Mouse (Mus musculus): ENCODE measurements at regions not wholly inside any gene's neighbourhood (a gene's known extent, or its start where the extent isn't known, plus 50 kb on each side); places are given as distances from the start of the nearest gene placed in this dataset.
A peak's percentile ranks its signal among the peaks of the same experiment; 100 is the strongest.
"Not testable (repeated sequence)": the region's sequence is repeated elsewhere in the genome, so short reads cannot be mapped to it uniquely, and the experiment has no call there.

DNA sequence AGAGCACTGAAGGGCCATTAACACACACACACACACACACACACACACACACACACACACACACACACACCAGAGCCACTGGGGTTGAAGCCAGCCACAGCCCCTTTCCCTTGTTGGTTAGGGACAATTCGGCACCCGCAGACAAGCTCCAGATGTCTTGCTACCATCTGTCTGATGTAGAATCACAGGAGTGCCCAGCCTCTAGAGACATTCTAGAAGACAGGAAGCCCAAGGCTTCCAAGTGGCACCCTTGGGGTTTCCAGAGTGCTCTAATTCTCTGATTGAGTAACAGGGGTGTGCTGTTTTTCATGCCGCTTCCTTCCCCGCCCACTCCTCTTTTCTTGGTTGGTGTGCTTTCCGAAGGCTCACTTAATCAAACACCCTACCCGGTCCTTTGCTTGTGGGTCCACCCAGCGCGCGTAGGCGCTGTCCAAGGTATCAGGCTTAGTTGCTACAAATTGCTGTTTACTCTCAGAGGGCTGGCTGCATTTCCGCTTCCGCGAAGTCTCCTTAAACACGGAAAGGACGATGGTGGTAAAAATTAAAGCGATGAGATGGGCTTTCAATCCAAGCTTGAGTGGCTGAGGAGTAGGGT lies 59.5 kb upstream of the Zbtb18 start:
- peak; percentile 1 for DNase-seq (ENCODE audit: low spot score)

DNA sequence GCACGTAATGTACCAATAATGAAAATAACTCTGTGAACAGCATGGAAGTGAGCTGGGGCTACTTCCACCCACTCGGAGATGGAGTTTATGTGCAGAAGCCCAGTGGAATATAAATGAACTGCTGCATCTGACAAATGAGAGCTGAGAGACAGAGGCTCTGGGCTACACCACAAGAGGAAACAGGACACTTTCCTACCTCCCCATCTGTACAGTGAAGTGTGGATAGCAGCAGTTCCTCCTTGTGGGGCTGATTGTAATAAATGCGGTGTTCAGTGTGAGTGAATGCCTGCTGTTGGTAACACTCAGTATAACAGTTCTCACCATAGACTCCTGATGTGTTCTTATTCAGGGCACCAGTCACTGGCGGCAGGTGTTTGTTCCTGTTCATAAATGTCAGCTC lies 60.0 kb upstream of the Zbtb18 start:
- no peak for DNase-seq (ENCODE audit: low spot score)

DNA sequence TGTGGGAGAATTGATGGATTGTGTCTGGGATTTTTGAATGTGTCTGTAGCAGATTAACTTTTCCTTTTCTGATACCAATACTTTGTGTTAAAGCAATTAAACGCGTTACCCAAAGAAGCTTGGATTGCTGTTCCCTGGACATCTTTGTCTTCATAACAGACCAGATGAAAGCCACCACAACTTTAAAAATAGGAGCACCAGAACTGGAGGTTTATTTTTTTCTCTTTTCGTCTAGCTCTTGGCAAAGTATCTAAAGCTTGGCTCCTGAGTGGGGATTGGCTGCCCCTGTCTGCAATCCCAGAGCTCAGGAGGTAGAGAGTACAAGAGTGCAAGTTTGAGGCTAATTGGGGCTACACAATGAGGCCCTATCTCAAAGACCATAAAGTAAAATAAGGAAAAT lies 64.0 kb upstream of the Zbtb18 start:
- DNase-seq (ENCODE audit: low spot score) = no peak

DNA sequence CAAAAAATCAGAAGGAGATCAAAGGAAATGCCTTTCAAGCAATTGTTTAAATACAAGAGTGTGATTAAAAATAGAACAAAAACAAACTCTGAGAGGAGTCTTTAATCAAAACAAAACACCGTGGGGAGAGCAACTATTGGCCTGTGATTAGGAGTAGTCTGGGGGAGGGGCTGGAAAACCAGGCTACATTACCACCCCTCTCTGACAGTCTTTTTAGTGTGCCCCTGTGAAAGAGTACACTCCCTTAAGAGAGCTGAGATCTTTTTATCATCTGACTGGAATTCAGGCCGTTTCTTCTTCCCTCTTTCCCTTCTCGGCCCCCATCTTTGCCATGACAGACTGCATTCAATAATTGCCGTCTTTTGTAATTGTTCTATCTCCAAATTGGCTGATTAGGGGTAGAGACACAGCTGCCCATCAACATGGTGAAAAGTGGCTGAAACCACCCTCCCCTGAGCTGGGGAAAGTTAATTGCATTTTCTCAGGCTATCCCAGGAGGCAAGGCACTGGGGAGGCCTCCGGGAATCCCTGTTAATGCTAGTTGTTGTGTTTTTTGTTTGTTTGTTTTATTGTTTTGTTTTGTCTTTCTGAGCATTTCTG lies 68.8 kb upstream of the Zbtb18 start:
- DNase-seq (ENCODE audit: low spot score) = no peak

DNA sequence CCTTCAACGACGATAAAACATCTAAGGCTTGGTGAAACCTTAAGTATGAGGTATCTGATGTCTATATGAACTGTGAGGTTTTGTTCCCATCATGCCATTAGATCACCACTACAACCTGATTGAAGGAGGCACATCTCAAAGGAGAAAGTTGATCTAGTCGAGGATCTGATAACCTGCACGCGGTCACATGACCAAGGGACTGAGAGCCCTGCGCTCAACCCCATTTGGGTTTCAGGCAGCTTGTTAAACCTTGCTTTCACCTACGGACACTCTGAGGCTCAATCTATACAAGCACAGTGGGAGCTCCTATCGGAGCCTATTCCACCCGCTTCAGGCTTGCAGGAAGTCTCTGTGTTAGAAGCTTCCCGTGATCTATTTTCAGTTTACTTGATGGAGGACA lies 70.1 kb upstream of the Zbtb18 start:
- no peak for DNase-seq (ENCODE audit: low spot score)

DNA sequence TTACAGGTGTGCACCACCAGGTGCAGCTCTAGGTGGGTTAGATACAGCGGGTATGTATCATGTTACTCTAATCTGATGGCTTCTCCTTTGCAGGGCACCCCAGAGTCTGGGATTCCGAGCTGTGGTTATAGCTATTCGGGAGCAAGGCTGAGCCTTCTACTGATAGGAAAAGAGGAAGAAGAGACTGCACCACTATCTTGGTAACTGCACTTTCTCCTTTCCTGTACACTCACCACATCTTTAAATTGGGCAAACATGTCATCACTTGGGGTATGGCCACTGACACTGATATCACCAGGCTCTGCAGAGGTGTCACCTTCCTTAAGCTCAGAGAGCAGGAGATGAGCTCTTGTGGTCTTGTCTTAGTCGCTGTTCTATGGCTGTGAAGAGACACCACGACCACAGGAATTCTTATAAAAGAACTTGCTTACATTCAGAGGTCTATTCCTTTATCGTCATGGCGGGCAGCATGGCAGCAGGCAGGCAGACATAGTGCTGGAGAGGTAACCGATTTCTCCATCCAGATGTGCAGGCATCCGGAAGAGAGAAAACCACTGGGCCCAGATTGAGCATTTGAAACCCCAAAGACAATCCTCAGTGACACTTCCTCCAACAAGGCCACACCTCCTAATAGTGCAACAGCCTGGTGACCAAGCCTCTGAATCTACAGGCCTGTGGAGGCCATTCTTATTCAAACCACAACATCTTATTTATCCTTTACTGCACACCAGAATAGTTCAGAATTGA lies 74.1 kb upstream of the Zbtb18 start:
- DNase-seq (ENCODE audit: low spot score) = no peak

DNA sequence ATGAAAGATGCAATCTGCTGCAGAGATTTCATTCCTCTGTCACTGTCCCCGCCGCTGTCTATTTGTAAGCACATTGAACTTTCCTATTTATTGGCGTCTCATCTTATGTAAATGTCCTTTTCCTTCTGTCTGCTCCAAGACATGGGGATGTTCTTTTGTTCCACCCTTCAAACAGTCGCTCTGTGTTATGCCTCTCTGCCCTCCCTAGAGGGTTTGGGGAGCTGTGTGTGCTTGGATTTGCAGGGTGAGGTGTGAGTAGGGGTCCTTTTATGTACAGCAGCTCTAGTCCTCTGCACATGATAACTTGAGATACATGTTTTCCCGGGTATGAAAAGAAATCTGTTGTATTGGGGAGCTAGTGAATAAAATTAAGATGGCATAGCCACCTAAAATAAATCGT lies 75.2 kb upstream of the Zbtb18 start:
- DNase-seq (ENCODE audit: low spot score) = no peak

DNA sequence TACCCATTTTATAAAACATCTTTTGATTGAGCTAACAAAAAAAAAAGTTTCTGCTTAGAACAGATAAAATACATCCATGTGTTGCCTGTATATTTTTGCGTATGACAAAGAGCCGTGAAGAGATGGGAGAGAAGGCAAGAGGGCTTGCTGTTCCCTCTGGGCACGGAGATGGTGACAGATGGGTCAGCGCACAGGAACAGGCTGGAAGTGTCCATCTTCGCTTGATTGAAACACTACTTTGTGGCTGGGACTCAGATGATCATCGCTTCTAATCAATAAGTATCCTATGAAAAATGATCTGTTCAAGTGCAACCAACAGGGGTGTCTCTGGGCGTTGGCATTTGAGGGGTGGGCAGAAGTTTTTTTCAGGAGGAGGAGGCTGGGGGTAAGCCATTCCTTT lies 75.7 kb upstream of the Zbtb18 start:
- DNase-seq (ENCODE audit: low spot score) = no peak

DNA sequence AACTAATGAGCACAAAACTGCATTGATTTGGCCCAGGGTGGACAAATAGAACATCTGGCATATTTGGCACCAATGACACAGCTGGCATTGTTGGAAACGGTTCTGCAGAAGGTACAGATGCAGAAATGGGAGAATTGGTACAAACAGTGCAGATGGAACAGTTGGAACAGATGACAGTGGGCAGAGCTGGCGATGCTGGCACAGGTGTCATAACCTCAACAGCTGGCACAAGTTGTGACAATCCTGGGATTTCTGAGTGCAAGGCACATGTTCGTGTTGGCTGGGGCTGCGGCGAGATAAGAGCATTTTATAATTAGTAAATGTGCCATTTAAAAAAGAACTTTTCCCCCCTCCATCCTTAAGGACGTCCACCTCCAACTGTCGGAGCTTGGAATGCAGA lies 77.8 kb upstream of the Zbtb18 start:
- DNase-seq (ENCODE audit: low spot score) = no peak

DNA sequence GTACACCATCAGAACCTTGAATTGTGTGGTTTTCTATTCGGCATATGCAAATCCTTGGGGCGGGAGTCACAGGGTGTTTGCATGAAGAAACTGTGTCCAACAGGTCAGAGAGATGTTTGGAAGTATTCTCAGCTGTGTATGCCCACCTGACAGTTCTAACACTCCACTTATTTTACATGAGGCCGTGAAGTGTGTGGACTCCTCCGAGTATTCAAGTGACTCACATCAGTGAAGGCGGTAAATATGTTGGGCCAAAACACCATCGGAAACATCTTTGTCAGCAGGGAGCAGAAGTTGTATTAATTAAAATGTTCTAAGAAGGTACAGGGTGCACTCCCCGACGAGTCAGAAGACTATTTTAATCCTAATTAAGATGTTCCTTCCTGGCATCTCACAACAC lies 79.8 kb upstream of the Zbtb18 start:
- DNase-seq (ENCODE audit: low spot score) = no peak

DNA sequence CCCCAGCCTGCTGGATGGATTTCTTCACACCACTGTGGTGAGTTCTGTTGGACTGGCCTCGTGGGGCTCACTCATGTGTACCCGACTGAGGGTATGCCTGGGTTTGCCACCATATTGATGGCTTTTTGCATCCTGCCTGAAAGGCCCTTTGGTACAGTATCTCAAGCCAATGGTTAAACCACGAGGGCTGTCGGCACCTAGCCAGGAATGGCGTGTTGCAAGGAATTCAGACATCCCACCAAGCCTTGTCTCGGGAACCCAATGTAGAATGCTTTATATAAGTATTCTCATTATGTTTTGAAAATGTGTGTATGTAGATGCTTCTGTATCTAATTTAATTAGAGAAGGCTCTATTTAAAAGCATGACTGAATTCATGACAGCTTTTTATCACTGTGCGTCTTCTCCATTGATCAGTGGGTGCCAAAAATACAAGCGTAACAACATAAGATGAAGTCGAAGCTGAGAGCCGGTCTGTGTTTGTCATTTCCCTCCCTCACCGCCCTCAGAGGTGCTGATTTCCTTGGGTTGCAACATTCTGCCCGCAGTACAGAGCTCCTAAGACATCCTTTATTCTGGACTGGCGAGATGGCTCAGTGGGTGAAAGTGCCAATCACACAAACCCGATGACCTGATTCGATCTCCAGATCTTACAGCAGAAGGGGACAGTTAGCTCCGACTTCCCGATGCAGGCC lies 90.5 kb upstream of the Akt3 start:
- no peak for DNase-seq (ENCODE audit: low spot score)

DNA sequence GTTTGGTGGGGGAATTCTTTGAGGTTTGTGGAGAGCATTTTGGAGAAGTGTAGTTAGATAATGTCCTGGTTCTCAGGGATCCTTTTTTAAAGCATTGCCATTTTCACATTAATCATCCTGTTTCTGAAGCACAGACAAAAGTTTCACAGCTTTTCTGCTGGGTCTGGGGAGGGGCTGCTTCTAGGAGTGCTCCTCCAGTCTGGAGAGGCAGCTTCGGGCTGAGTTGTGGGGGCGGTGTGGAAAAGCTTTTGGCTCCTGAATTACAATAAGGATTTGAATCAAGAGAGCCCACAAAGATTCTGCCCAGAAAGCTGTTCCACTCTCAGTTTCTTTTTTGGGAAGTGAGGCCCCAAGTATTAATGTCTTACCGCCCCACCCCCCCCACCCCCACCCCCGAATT lies 89.2 kb upstream of the Akt3 start:
- no peak for DNase-seq (ENCODE audit: low spot score)

DNA sequence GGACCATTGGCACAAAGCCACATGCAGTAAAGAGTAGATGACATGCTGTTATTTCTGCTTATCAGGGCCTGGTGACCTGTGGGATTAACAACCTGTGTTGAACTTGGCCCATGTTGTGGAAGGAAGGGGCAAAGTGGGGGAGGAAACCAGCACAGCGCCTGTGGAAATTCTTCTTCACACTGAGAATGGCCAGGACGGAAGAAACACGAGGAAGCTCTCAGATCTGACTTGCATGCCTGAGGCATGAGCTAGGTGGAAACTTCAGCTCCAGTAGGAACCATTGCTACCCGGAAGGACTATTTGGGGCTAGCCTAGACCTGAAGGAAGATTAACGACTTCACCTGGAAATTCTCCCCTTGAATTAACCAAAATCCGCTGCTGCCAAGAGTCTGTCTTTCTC lies 88.5 kb upstream of the Akt3 start:
- no peak for DNase-seq (ENCODE audit: low spot score)

DNA sequence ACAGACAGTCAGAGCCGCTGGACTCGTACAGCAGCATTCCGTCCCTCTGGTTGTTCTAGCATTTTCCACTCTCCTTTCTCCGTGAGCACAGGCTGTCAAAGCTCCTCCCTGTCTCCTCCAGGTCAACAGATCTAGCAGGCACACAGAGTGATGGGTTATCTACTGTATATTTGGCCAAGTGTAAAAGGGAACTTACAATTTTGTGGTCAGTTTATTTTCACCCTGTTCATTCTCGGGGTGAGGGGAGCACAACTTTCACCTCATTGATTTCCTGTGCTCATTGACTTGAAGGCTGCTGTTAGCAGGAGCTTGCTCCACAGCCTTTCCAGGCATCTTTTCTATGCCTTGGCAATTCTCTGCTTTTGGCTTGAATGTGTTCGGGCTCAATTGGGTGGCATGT lies 87.5 kb upstream of the Akt3 start:
- no peak for DNase-seq (ENCODE audit: low spot score)

DNA sequence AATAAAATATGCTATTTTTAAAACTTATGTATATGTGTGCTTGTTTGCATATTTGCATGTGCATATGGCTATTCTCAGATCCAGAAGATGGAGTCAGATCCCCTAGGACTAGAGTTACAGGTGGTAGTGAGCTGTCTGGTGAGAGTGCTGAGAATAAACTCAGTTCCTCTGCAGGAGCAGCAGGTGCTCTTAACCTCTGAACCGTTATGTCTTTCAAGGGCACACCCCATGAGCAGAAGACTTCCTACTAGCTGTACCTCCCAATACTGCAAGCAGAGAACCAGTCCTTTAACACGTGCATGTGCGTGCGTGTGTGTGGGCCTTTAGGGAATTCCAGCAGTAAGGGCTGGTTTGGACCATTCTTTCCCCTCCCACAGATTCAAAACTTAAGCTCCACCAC lies 85.9 kb upstream of the Akt3 start:
- DNase-seq (ENCODE audit: low spot score) = no peak

DNA sequence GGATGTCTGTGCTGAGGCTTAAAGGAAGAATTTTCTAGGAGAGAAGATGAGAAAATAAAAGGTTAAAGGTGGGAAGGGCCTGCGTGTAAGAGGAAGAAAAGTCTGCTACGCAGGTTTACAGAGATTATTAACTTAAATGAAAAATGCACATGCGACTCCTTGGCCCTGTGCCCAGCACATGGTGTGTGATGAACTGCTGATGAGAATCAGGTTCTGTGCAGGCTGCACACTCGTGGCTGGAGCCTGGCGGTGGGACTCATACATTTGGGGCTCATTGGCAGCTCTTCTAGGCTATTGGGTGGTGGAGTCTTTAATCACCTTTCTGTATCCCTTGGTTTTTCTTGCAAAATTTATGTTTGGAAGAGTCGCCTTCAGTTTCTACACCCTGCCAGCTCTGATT lies 85.1 kb upstream of the Akt3 start:
- DNase-seq (ENCODE audit: low spot score) = no peak

DNA sequence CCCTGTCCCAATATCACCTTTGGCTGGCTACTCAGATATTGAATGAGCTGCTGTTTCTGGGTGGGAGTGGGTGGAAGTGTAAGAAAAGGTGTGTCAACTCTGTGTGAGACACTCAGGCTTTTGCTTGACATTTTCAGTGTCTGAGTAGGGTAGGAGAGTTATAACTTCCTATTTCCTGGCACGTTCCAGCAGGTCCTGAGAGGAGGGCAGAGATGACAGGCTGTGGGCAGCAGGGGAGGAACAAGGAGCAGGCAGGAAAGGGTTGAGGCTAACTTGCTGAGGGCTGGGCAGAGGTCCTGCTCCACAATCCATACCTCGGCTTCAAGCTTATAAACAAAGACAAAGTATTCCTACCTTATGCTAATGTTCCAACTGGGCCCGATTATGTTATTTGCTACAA lies 82.2 kb upstream of the Akt3 start:
- DNase-seq (ENCODE audit: low spot score) = no peak

DNA sequence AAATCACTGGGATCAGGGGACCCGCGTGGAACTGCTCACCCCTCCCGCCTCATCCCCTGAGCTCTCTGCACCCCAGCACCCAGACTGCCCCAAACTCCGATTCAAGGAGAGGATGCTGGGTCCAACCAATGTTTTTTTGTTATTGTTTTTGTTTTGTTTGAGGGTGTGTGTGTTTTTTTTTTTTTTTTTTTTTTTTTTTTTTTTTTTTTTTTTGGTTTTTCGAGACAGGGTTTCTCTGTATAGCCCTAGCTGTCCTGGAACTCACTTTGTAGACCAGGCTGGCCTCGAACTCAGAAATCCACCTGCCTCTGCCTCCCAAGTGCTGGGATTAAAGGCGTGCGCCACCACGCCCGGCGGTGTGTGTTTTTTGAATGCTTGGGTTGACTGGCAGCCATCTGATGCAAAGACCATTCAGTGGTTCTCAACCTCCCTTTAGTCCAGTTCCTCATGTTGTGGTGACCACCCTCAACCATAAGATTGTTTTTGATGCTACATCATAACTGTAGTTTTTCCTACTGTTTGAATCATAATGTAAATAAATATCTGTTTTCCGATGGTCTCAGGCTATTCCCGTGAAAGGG lies 81.3 kb upstream of the Akt3 start:
- not testable (repeated sequence) for DNase-seq (ENCODE audit: low spot score)

DNA sequence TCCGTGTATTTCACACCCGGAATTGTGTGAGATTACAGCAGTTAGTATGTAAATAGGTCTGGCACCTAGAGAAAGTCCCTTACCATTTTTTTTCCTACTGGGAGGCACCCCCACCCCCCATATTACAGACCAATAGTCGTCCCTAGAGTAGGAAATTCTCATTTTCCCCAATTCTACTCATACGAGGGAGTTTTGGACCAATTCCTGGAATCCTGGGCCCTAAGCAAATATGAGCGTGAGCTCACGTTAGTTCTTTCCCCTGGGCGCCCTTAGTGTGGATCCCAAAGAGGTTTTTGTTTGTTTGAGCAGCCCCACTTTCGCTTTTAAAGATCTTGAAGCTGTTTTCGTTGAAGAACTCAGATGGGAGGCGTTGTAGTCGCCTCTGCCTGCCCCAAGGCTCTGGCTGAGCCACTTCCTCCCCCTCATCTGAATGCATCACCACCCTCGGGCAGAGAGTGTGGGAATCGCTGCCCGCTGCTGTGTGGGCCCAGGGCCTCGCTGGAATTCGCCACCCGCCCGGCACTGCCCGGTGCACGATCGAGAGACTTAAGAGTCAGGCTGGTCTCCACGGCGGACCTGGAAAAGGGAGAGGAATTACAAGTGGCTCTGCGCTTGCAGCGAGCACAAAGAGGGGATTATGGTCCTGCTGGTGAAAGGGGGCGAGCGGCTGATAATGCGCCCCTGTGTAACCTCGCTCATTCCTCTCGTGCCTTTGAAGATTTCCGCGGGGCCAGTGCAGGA lies 80.6 kb upstream of the Akt3 start:
- DNase-seq (ENCODE audit: low spot score) = no peak

DNA sequence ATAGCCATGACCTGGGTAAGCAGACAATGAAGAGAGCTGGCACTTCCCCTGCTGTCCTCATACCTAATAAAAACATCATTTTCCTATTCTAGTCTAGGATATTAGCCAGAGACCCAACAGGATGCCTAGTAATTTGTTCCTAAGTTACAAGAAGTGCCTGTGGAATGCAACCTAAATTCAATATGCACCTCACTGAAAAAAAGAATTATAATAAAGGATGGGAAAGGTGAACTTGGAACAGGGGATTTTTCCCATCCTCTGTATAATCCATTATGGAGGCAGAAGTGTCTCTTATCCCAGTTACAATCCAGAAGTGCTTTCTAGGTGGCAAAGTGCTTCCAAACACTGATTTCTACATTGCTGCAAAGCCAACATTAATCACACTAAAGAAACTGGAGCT lies 79.8 kb upstream of the Akt3 start:
- DNase-seq (ENCODE audit: low spot score) = no peak

DNA sequence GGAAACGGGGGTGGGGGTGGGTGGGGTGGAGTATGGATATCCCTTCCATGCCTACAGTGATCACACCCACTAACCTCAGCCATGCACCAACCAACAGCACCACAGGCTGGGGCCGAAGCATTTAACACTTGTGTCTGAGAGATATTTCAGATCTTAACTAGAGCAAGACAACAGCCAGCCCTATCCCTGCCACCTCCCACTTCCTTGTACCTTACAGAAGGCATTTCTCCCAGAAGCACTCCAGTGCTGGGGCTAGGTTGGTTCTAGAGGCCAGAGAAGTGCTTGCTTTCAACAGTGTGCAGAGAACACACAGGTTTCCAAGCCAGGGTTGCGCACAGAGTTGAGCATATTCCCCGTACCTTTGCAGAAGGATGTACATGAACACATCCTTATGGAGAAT lies 79.1 kb upstream of the Akt3 start:
- no peak for DNase-seq (ENCODE audit: low spot score)

DNA sequence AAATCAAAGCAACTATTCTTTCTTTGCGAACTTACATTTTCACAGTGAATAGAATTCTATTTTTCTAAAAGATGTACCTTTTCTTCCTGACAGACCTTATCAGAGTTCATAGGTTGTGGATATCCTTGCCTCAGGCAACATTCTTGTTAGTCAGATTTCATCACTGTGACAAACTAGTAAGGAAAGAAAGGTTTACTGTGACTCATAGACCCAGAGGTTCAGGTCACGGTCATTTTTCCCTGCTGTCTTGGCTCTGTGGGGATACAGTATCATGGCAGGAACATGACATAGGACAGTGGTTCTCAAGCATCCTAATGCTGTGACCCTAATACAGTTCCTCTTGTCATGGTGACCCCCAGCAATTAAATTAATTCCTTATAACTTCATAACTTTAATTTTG lies 78.4 kb upstream of the Akt3 start:
- no peak for DNase-seq (ENCODE audit: low spot score)

All from spleen, adult 12 weeks (tissue).